Mouse (Mus musculus) megakaryocyte, adult 5-6 weeks (primary cell): ENCODE measurements around the gene Tshz2. TPM values are rescaled to one million over a fixed set of nuclear protein-coding genes. Genes with fewer than 3 reads are reported as not detected.
A peak's percentile ranks its signal among the peaks of the same experiment; 100 is the strongest.

Experiments used
- ATAC-seq: 2 replicates; pipeline ENCODE4 v1.8.0; 2016; ENCODE audit warnings: mild to moderate bottlenecking, inconsistent platforms; ENCODE audit not compliant: poor library complexity, severe bottlenecking
- total RNA-seq, 2 experiments: library from RNA; stranded (forward) in 1 of 2; stranded (reverse) in 1 of 2; fragments of 153-499, 151-499 nt in 1 of 2; fragments of 221-1000, 200-1000 nt in 1 of 2; gene quantifications; 2 replicates each; pipeline versions ENCODE4 v1.2.3 to v1.2.4; 2015 to 2017

The Tshz2 gene
- total RNA-seq, 2 experiments from 2014 or later = not detected

GRCm38 (mm10) chr2:169996501-169997237, 363.9 kb downstream of the Tshz2 start:
- no peak for ATAC-seq

GRCm38 (mm10) chr2:169997276-169998049, 364.6 kb downstream of the Tshz2 start:
- ATAC-seq = no peak

- no peak for ATAC-seq
These were observed 366.1 kb downstream of the Tshz2 start for GRCm38 (mm10) chr2:169998878-169999337.

GRCm38 (mm10) chr2:170002594-170003504, 370.0 kb downstream of the Tshz2 start:
- peak; percentile 33; the same call in 1 of the 2 replicates for ATAC-seq

GRCm38 (mm10) chr2:170003666-170004065, 370.9 kb downstream of the Tshz2 start:
- ATAC-seq = no peak

GRCm38 (mm10) chr2:170006829-170007228, 374.0 kb downstream of the Tshz2 start:
- no peak for ATAC-seq

GRCm38 (mm10) chr2:170007426-170007958, 374.7 kb downstream of the Tshz2 start:
- ATAC-seq = no peak

- ATAC-seq = no peak
These were observed 376.9 kb downstream of the Tshz2 start for GRCm38 (mm10) chr2:170009729-170010128.

- no peak for ATAC-seq
These were observed 379.0 kb downstream of the Tshz2 start for GRCm38 (mm10) chr2:170011858-170012257.

GRCm38 (mm10) chr2:170017302-170017701, 384.5 kb downstream of the Tshz2 start:
- no peak for ATAC-seq

- ATAC-seq = no peak
These were observed 385.1 kb downstream of the Tshz2 start for GRCm38 (mm10) chr2:170017926-170018325.

- ATAC-seq = no peak
These were observed 390.1 kb downstream of the Tshz2 start for GRCm38 (mm10) chr2:170022953-170023352.

GRCm38 (mm10) chr2:170023741-170024140, 390.9 kb downstream of the Tshz2 start:
- no peak for ATAC-seq

- peak; percentile 45 for ATAC-seq
These were observed 392.1 kb downstream of the Tshz2 start for GRCm38 (mm10) chr2:170024939-170025338.

- no peak for ATAC-seq
These were observed 393.1 kb downstream of the Tshz2 start for GRCm38 (mm10) chr2:170025896-170026295.

GRCm38 (mm10) chr2:170027837-170028236, 395.0 kb downstream of the Tshz2 start:
- ATAC-seq = no peak

- ATAC-seq = no peak
These were observed 395.9 kb downstream of the Tshz2 start for GRCm38 (mm10) chr2:170028488-170029303.

GRCm38 (mm10) chr2:170029304-170029856, 396.6 kb downstream of the Tshz2 start:
- ATAC-seq = peak; percentile 49

GRCm38 (mm10) chr2:170031226-170031625, 398.4 kb downstream of the Tshz2 start:
- no peak for ATAC-seq
